Mouse (Mus musculus) kidney, adult 2 months (tissue): ENCODE results near the gene Rtbdn.

Experiments used
- CTCF ChIP-seq: fragments of 200-500 bp; conservative IDR thresholded peaks from 2 replicates; pipeline ENCODE4 v1.5.1; 2011; ENCODE audit warnings: low read depth, mild to moderate bottlenecking, control low read depth, low read length, moderate library complexity, mixed read lengths; ENCODE audit not compliant: insufficient read depth, insufficient read length
- POLR2A ChIP-seq: fragments of 200-500 bp; IDR thresholded peaks from one replicate; pipeline ENCODE4 v1.6.1; 2011; ENCODE audit warnings: low read depth, low read length, control low read depth

DNA sequence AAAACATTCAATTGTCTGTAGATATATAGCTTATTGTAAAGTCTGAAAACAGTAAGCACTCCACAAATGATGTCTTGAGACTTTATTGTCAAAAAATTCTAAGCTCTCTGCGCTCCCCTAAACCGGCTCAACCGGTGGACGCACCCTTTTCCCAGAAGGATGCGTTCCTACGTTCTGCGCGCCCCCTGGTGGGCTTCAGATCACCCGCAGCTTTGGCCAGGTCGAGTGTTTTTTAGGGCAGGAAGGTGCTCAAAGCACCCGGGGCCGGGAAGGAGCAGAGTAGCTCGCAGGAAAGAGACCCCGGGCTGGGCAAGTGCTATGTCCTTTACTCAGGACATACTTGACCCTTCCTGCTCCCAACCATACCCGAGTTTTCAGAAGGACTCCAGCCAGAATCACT, 43.0 kb downstream of the Rtbdn start:
- TF ChIP-seq POLR2A = no peak
- TF ChIP-seq CTCF = peak; percentile 89
